8 mouse cellular contexts compared by ENCODE assay signal in the genomic region with DNA sequence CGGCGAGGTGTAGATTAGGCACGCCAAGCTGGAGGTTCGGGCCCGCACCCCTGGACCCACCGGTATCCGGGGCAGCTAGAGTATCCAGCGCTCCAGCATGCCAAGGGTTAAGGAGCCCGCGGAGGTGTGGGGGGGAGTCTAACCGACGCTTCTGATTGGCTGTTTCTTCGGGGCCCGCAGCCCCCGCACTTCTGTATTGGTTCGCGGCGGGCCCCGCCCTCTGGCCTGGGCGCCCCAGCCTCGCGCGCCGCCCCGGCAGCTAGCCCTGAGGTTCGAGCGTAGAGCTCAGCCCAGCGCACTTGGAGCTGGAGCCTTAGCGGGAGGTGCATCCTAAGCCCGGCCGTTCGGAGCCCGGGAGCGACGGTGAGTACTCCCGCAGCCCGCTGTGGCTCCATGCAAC. TPM values are rescaled to one million over a fixed set of nuclear protein-coding genes. Genes with fewer than 3 reads are reported as not detected.
DNase-seq lines count a peak whose midpoint lies in the region; ATAC-seq and TF ChIP-seq lines count a peak whose summit lies in the region.

A gene (plus strand): TSS at position 219 of the 400 bp plus-strand sequence.

- intact Hi-C loops in heart, postnatal 36 days (cut with DNase I) = no loop called here

- DNase-seq in MEL (ENCODE audit: low read depth, low spot score) = peak; percentile 98
- DNase-seq in cerebellum, adult 2 months = peak; percentile 92 to 94
- DNase-seq in forebrain, postnatal 0 days = peak; percentile 93
- peak; percentile 89 for DNase-seq in heart, postnatal 36 days
- peak; percentile 80 to 93 for DNase-seq in layer of hippocampus, adult 18-20 months (ENCODE audit: low spot score in 2 of 2)
- DNase-seq in lung, adult 18-20 months = peak; percentile 92 to 93
- DNase-seq in testis, postnatal 10 days (ENCODE audit: low spot score) = peak; percentile 95

- TF ChIP-seq POLR2A in MEL (IDR thresholded peaks at IDR 0.05; ENCODE audit: control insufficient read depth in 1 of 2, insufficient read depth in 1 of 2, low read depth in 1 of 2, low read length in 2 of 2, poor library complexity in 1 of 2) = peak; percentile 82 to 92
- peak; percentile 92 for TF ChIP-seq POLR2A in cerebellum, adult 2 months (IDR thresholded peaks at IDR 0.05; ENCODE audit: borderline replicate concordance, insufficient read depth, low read length)

- no peak for TF ChIP-seq RAD21 in MEL (IDR thresholded peaks at IDR 0.05; ENCODE audit: low read depth, low read length)

- H3K27me3 ChIP-seq in MEL (ENCODE audit: control insufficient read depth in 1 of 2, insufficient read depth in 2 of 2, low read length in 2 of 2) = no peaks in the 10 kb centered on the region
- no peaks in the 10 kb centered on the region for H3K27me3 ChIP-seq in cerebellum, adult 2 months (ENCODE audit: control insufficient read depth, insufficient read depth, low read length)
- no peaks in the 10 kb centered on the region for H3K27me3 ChIP-seq in forebrain, postnatal 0 days (ENCODE audit: insufficient read depth, low read length)
- no peaks in the 10 kb centered on the region for H3K27me3 ChIP-seq in neural tube, embryonic 15.5 days (replicated peaks)

- WGBS in cerebellum, adult 2 months = under 1% methylated on average over 37 of the region's 37 CpGs
- under 1% methylated on average over 37 of the region's 37 CpGs for WGBS in forebrain, postnatal 0 days
- under 1% methylated on average over 37 of the region's 37 CpGs for WGBS in neural tube, embryonic 15.5 days

- ATAC-seq in forebrain, postnatal 0 days = peak; percentile 94
- ATAC-seq in neural tube, embryonic 15.5 days (ENCODE audit: low FRiP score) = peak; percentile 94

- peak within 1 kb of the TSS; percentile 80 for H3K9ac ChIP-seq in MEL (ENCODE audit: control insufficient read depth, low read depth, low read length, poor library complexity, severe bottlenecking)
- H3K9ac ChIP-seq in forebrain, postnatal 0 days = peak within 1 kb of the TSS; percentile 72
- peak within 1 kb of the TSS; percentile 82 for H3K9ac ChIP-seq in neural tube, embryonic 15.5 days (replicated peaks)

- H3K36me3 ChIP-seq in MEL (ENCODE audit: control insufficient read depth in 1 of 2, insufficient read depth in 2 of 2, low read length in 2 of 2) = peaks cover 0 to 4% of the 10 kb centered on the region in 2 experiments; a peak in 2 of 4 replicates
- H3K36me3 ChIP-seq in forebrain, postnatal 0 days (ENCODE audit: insufficient read depth) = no peaks in the 10 kb centered on the region
- H3K36me3 ChIP-seq in neural tube, embryonic 15.5 days = no peaks in the 10 kb centered on the region

- no peak for TF ChIP-seq EP300 in MEL (IDR thresholded peaks at IDR 0.05; ENCODE audit: low read depth in 1 of 2, low read length in 2 of 2)

- TF ChIP-seq CTCF in MEL (IDR thresholded peaks at IDR 0.05 in 2 of 3, conservative IDR thresholded peaks at IDR 0.05 in 1 of 3; ENCODE audit: control insufficient read depth in 1 of 3, insufficient read depth in 1 of 3, low read depth in 2 of 3, low read length in 3 of 3, poor library complexity in 1 of 3, severe bottlenecking in 1 of 3) = no peak
- TF ChIP-seq CTCF in cerebellum, adult 2 months (IDR thresholded peaks at IDR 0.05; ENCODE audit: borderline replicate concordance, insufficient read depth, low read depth, low read length) = no peak
- no peak for TF ChIP-seq CTCF in forebrain, postnatal 0 days (IDR thresholded peaks at IDR 0.05; ENCODE audit: low read depth)

- peak within 1 kb of the TSS; percentile 75 for H3K27ac ChIP-seq in MEL (ENCODE audit: control insufficient read depth, low read depth, low read length)
- H3K27ac ChIP-seq in cerebellum, adult 2 months (ENCODE audit: insufficient read depth, low read length) = peak within 1 kb of the TSS; percentile 88
- peak within 1 kb of the TSS; percentile 36; the same call in 1 of the 2 replicates for H3K27ac ChIP-seq in forebrain, postnatal 0 days (ENCODE audit: low read depth, low read length)
- H3K27ac ChIP-seq in neural tube, embryonic 15.5 days (replicated peaks) = peak within 1 kb of the TSS; percentile 75

- no peaks in the 10 kb centered on the region for H3K9me3 ChIP-seq in MEL (replicated peaks; ENCODE audit: insufficient read depth, low read length)
- no peaks in the 10 kb centered on the region for H3K9me3 ChIP-seq in forebrain, postnatal 0 days (ENCODE audit: low read length)
- H3K9me3 ChIP-seq in neural tube, embryonic 15.5 days (replicated peaks) = no peaks in the 10 kb centered on the region

- H3K4me2 ChIP-seq in forebrain, postnatal 0 days (ENCODE audit: low read depth) = peak within 1 kb of the TSS; percentile 83
- H3K4me2 ChIP-seq in neural tube, embryonic 15.5 days = peak within 1 kb of the TSS; percentile 91

- no peaks in the 10 kb centered on the region; the same call in 1 of the 2 replicates for H3K79me2 ChIP-seq in MEL (ENCODE audit: control insufficient read depth, insufficient read depth, low read length, poor library complexity)

- peaks cover 0 to 18% of the 10 kb centered on the region in 2 experiments; a peak in 2 of 4 replicates for H3K4me1 ChIP-seq in MEL (ENCODE audit: control insufficient read depth in 1 of 2, insufficient read depth in 2 of 2, low read length in 2 of 2)
- peaks cover 17% of the 10 kb centered on the region for H3K4me1 ChIP-seq in cerebellum, adult 2 months (ENCODE audit: control insufficient read depth, insufficient read depth, low read length)
- H3K4me1 ChIP-seq in forebrain, postnatal 0 days (ENCODE audit: insufficient read depth) = peaks cover 28% of the 10 kb centered on the region; the same call in 1 of the 2 replicates
- peaks cover 58% of the 10 kb centered on the region for H3K4me1 ChIP-seq in neural tube, embryonic 15.5 days

- H3K4me3 ChIP-seq in MEL (ENCODE audit: control insufficient read depth in 1 of 2, insufficient read depth in 1 of 2, low read depth in 2 of 2, low read length in 2 of 2) = peak within 1 kb of the TSS; percentile 79 to 84
- H3K4me3 ChIP-seq in cerebellum, adult 2 months (replicated peaks; ENCODE audit: insufficient read depth, low read depth, low read length) = peak within 1 kb of the TSS; percentile 95
- peak within 1 kb of the TSS; percentile 63 for H3K4me3 ChIP-seq in forebrain, postnatal 0 days (ENCODE audit: low read depth, low read length)
- peak within 1 kb of the TSS; percentile 92 for H3K4me3 ChIP-seq in neural tube, embryonic 15.5 days (replicated peaks)

TF ChIP-seq in MEL, 35 proteins besides CTCF, POLR2A, EP300 and RAD21:
- TF ChIP-seq HCFC1 (IDR thresholded peaks at IDR 0.05; ENCODE audit: low read depth, low read length) = peak; percentile 75
- 0 out of 2 replicates have a peak, but pooled peaks have one; percentile 38 for TF ChIP-seq ZMIZ1 (IDR thresholded peaks at IDR 0.05; ENCODE audit: low read depth, low read length)
- peak; percentile 66; the same call in 1 of the 2 replicates for TF ChIP-seq TCF12 (IDR thresholded peaks at IDR 0.05; ENCODE audit: low read depth, low read length)
- 0 out of 2 replicates have a peak, but pooled peaks have one; percentile 30 for TF ChIP-seq NRF1 (IDR thresholded peaks at IDR 0.05; ENCODE audit: insufficient read depth, low read depth, low read length, poor library complexity, severe bottlenecking)
- peak; percentile 28; the same call in 1 of the 2 replicates for TF ChIP-seq CHD2 (IDR thresholded peaks at IDR 0.05; ENCODE audit: low read length)
- TF ChIP-seq NELFE (IDR thresholded peaks at IDR 0.05; ENCODE audit: low read depth, low read length) = peak; percentile 72
- peak; percentile 77; the same call in 1 of the 2 replicates for TF ChIP-seq UBTF (IDR thresholded peaks at IDR 0.05; ENCODE audit: borderline replicate concordance, insufficient read depth, low read depth, low read length)
- no peak for TF ChIP-seq MAX (IDR thresholded peaks at IDR 0.05; ENCODE audit: low read length)
- no peak; the same call in 1 of the 2 replicates for TF ChIP-seq KAT2A (conservative IDR thresholded peaks at IDR 0.05; ENCODE audit: low read depth, low read length)
- TF ChIP-seq SIN3A (IDR thresholded peaks at IDR 0.05; ENCODE audit: low read length) = peak; percentile 90
- no peak for TF ChIP-seq TAL1 (IDR thresholded peaks at IDR 0.05; ENCODE audit: low read length)
- peak; percentile 100 for TF ChIP-seq MAZ (IDR thresholded peaks at IDR 0.05; ENCODE audit: low read depth, low read length)

RNA-seq across cellular contexts. Expression of the gene that starts here (rescaled TPM):
- total RNA-seq in MEL (2012; rRNA removed) = 20.5 and 43.8 TPM in 2 replicates
- 10 to 100 TPM in 1 of 2 experiments, not detected in 1; 25.3 TPM for polyA plus RNA-seq in MEL (2012; ENCODE audit: insufficient read depth in 1 of 2, insufficient read length in 2 of 2, low read depth in 1 of 2, low replicate concordance in 2 of 2, missing spikeins in 1 of 2)
- 48.5 and 72.4 TPM in 2 replicates for polyA plus RNA-seq in cerebellum, adult 2 months (2012; rRNA removed)
- total RNA-seq in forebrain, postnatal 0 days (2014; rRNA removed) = 24.1 and 32.1 TPM in 2 replicates
- polyA plus RNA-seq in forebrain, postnatal 0 days (2015; fragmentation: Nextera tagmentation; extraction: Ambion mirVana) = 14.4 and 16.2 TPM in 2 replicates
- 100 to 1,000 TPM; 113 to 115 TPM for total RNA-seq in heart, postnatal 36 days (2021)
- total RNA-seq in layer of hippocampus, adult 18-20 months (2021) = 10 to 100 TPM; 48.8 to 53.8 TPM
- 23.0 TPM in 2 replicates for polyA plus RNA-seq in neural tube, embryonic 15.5 days (2015; fragmentation: Nextera tagmentation; extraction: Ambion mirVana)

Comparison
In these comparisons a context has a peak if more than half of its experiments do, and no peak if none do; other contexts are left out.
1. Peak in every context shown above with its lines: DNase-seq, ATAC-seq, H3K4me3 ChIP-seq and H3K27ac ChIP-seq.
2. H3K27ac ChIP-seq: peak in every context shown above with its lines; median percentile 88 in cerebellum, adult 2 months; 75 in MEL; 75 in neural tube, embryonic 15.5 days; 36 in forebrain, postnatal 0 days.